Mouse (Mus musculus) MEL (cell line): ENCODE data around the gene Cela2a.

Experiments used
- BHLHE40 ChIP-seq: IDR thresholded peaks from 2 replicates; pipeline ENCODE4 v1.6.1; 2012; ENCODE audit warnings: low read depth, mild to moderate bottlenecking, inconsistent platforms, low read length, improper control_type of control experiment, borderline replicate concordance
- CHD2 ChIP-seq: IDR thresholded peaks from 2 replicates; pipeline ENCODE4 v1.6.1; 2011; ENCODE audit warnings: low read length, improper control_type of control experiment
- CTCF ChIP-seq, 3 experiments: IDR thresholded peaks in 2 of 3; conservative IDR thresholded peaks in 1 of 3; 2 replicates each; pipeline ENCODE4 v1.5.1; 2011 to 2012; ENCODE audit warnings: low read length in 3 of 3, low read depth in 2 of 3, mild to moderate bottlenecking in 2 of 3, improper control_type of control experiment in 1 of 3, inconsistent platforms in 1 of 3, mixed read lengths in 1 of 3, moderate library complexity in 1 of 3; ENCODE audit not compliant: control insufficient read depth in 1 of 3, insufficient read depth in 1 of 3, poor library complexity in 1 of 3, severe bottlenecking in 1 of 3
- EP300 ChIP-seq, 2 experiments: IDR thresholded peaks; 2 replicates each; pipeline ENCODE4 v1.6.1; 2011; ENCODE audit warnings: improper control_type of control experiment in 2 of 2, low read length in 2 of 2, low read depth in 1 of 2, mild to moderate bottlenecking in 1 of 2
- MAZ ChIP-seq: IDR thresholded peaks from 2 replicates; pipeline ENCODE4 v1.6.1; 2012; ENCODE audit warnings: low read depth, mild to moderate bottlenecking, inconsistent platforms, low read length, improper control_type of control experiment
- NRF1 ChIP-seq: IDR thresholded peaks from 2 replicates; pipeline ENCODE4 v1.6.1; 2014; ENCODE audit warnings: low read depth, mild to moderate bottlenecking, inconsistent platforms, low read length, improper control_type of control experiment, moderate library complexity; ENCODE audit not compliant: poor library complexity, insufficient read depth, severe bottlenecking
- POLR2A ChIP-seq, 2 experiments: IDR thresholded peaks; 2 replicates each; pipeline ENCODE4 v1.6.1; 2011 to 2012; ENCODE audit warnings: low read length in 2 of 2, mild to moderate bottlenecking in 2 of 2, control low read depth in 1 of 2, improper control_type of control experiment in 1 of 2, low read depth in 1 of 2, moderate library complexity in 1 of 2; ENCODE audit not compliant: control insufficient read depth in 1 of 2, insufficient read depth in 1 of 2, poor library complexity in 1 of 2
- ZNF384 ChIP-seq: IDR thresholded peaks from 2 replicates; pipeline ENCODE4 v1.6.1; 2012; ENCODE audit warnings: low read depth, mild to moderate bottlenecking, inconsistent platforms, low read length, improper control_type of control experiment

DNA sequence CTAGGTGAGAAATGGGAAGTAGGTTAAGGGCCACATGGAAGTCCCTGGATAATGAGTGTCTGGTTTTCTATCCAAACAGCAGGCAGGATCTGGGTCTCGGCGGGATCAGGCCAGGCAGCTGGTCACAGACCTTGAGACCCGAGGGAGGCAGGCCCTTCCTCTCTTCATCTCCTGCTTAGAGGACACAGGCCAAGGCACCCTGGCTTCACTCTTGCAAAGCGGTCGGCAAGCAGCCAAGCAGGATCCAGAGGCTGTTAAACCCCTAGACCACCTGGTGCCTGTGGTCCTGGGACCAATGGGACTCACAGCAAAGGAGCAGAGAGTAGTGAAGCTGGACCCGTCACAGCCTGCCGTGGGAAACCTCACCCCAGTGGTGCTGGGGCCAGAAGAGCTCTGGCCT is 29.6 kb downstream of the Cela2a start:
- TF ChIP-seq CTCF (IDR thresholded peaks at IDR 0.05 in 2 of 3, conservative IDR thresholded peaks at IDR 0.05 in 1 of 3; ENCODE audit: control insufficient read depth in 1 of 3, insufficient read depth in 1 of 3, low read depth in 2 of 3, low read length in 3 of 3, poor library complexity in 1 of 3, severe bottlenecking in 1 of 3) (no peak), EP300 (IDR thresholded peaks at IDR 0.05; ENCODE audit: low read depth in 1 of 2, low read length in 2 of 2) (no peak), BHLHE40 (no peak), CHD2 (no peak), POLR2A (IDR thresholded peaks at IDR 0.05; ENCODE audit: control insufficient read depth in 1 of 2, insufficient read depth in 1 of 2, low read depth in 1 of 2, low read length in 2 of 2, poor library complexity in 1 of 2) (no peak), ZNF384 (no peak), MAZ (no peak), NRF1 (no peak)
